Mouse (Mus musculus) ZHBTc4 (cell line): Measurements from ENCODE around the gene Bid.
A peak's percentile ranks its signal among the peaks of the same experiment; 100 is the strongest.
"Not testable (repeated sequence)": the region's sequence is repeated elsewhere in the genome, so short reads cannot be mapped to it uniquely, and the experiment has no call there.

Experiments used
- DNase-seq: peaks from one replicate; pipeline ENCODE4 v3.0.0-alpha.2; 2011; ENCODE audit warnings: low read depth, low spot score

The Bid gene

DNA sequence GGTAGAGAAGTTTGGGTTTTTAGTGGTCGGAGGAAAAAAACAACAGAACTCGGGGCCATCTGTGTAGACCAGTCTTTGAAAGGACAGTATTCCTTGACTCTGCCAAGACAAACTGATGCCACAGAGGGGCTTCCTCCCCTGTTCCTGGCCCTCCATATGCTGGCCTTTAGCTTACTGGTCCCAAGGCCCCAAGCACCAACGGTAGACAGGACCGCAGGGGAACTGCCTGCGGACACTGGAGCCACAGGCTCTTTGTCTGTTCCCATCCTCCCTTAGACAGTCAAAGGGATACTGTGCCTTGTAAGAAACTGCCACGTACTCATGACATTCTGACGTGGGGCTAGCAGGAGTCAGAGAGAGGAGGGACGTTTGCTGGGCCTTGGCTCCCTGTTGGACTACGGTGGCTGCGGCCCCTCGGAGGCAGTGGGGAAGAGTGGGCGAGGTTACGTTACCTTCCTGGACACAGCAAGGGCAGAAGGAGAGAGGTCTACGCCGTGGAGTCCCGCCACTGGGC is 20.5 kb upstream of the Bid start:
- no peak for DNase-seq

DNA sequence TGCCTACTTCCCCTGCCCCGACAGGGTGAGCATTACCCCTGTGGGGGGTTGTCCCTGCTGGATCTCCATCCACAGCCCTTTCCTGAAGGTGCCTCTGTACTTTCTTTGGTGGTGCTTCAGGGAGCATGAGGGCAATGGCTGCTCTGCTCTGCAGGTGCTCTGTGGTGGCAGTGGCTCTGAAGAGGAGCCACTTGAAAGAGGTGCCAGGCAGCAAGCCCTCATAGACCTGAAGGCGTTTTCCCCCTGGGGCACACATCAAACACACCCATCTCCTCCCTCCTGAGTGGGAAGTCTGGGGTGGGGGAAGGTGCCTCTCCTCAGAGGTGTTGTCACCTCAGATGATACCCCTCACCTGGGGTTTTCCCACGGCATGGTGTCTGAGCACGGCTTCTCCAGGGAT is 17.5 kb upstream of the Bid start:
- DNase-seq, result no peak

DNA sequence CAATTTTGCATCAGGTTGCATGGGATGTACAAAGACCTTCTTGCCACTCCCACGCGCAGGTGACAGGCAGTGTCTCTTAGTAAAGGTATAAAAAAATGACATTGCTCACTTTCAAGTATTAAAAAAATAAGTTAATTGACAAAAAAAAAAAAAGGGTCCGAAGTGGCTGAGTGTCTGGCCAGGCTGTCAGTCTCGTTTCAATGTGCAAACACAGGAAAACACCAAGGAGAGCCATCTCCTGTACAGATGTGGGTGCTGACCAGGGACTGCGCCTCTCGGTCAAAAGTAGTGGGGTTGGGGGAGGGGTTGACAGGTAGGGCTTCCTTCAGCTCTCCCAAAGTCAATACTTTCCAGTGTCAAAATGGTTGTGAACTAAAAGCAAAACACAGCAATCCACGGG is 17.0 kb upstream of the Bid start:
- DNase-seq, result no peak

DNA sequence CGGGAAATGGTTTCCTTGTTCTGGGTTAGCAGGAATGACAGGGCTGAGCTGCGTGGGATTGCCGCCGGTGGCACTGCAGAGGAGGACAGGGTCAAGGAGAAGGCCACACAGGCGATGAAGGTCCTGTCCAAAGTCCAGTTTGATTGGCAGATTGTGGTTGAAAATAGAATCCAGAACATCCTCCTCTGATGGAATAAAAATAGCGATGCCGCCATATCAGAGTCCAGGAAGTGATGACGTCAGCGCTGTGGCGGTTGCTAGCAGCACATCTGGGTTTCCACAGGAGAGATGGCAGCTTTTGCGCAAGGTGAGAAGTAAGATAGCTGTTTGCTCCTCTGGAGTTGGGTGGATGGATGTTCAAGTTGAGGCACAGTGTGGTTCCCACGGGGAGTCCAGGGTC is 15.9 kb upstream of the Bid start:
- DNase-seq, result no peak

DNA sequence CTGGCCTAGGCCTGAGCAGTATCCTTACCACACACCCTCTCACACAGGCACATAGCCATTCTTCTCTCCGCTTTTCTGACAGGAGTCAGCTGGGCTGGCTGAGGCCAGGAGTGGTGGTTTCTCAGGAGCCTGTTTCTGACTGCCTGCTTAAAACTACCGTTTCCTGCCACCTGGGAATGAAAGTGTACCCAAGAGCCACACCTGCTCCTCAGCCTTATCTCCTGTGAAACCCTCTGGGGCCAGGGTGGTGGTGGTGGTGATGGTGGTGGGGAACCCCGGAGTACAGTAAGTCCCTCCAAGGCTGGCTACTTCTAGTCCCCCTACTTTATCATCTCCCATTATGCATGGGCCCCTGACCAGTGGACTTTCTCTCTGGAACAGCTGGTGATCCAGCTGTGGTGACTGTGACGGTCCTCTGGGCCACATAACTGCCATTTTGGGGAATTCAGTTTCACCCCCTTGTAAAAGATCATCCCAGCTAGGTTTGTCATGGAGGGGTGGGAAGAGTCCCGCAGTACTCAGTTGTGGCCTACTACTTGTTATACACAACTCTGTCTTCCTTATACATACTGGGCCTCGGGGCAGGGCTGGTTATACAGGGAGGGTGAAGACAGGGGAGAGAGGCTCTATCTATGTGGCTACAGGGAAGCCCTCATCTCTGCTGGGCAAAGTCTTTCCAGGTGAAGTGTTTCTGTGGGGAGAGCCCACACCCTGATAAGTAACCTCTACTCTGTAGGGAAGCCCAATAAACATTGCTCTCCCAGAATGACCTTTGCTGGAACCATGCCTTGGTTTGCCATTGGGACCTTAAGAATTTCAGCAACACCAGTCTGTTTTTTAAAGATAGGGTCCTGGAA is 14.0 kb upstream of the Bid start:
- no peak for DNase-seq

DNA sequence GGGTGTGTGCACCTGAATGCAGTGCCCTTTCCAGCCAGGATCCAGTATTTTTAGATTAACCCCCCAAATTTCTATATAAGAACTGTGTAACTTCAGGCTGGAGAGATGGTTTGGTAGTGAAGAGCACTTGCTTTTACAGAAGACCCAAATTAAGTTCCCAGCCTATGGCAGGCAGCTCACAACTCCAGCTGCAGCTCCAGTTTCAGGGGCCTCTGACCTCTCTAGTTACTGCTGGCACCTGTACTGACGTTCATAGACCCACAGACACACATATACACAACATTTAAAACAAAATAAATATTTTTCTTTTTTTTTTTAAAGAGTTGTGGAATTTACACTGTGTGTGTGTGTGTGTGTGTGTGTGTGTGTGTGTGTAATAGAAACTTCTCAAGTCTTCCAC is 12.8 kb upstream of the Bid start:
- no peak for DNase-seq

DNA sequence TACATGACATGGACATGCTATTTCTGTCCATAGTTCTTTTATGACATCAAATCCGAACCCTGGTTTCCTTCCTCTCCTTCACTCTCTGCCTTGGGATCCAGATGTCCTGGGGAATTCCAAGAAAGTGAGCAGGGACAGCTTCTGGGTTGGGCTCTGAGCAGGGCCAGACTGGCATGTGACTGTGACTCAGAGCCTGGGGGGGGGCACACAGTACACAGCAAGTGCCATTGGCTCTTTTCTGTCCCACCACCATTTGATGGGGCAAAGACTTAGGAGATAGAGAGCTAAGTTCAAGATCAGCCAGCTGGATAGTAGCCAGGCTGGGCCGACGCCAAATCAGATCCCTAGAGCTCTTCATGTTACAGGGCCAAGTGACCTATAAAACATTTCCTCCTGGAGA is 11.1 kb upstream of the Bid start:
- no peak for DNase-seq

DNA sequence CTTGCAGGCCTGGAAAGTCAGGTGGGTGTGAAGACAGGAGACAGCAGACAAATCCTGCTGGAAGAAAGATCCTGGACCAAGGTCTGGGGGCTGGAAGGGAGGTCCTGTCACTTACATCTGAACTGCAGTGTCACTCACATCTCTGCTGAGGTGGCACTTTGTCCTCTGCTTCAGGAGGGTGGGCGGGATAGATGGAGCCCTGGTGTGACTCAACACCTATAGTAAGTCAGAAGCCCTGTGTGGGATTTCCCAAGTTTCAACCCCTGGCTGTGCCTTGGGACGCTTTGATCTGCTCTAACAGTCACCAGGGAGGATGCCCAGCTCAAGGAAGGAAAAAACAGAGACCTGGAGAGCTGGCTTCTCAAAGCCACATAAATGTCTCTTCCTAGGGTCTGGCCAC is 10.2 kb upstream of the Bid start:
- DNase-seq, result no peak

DNA sequence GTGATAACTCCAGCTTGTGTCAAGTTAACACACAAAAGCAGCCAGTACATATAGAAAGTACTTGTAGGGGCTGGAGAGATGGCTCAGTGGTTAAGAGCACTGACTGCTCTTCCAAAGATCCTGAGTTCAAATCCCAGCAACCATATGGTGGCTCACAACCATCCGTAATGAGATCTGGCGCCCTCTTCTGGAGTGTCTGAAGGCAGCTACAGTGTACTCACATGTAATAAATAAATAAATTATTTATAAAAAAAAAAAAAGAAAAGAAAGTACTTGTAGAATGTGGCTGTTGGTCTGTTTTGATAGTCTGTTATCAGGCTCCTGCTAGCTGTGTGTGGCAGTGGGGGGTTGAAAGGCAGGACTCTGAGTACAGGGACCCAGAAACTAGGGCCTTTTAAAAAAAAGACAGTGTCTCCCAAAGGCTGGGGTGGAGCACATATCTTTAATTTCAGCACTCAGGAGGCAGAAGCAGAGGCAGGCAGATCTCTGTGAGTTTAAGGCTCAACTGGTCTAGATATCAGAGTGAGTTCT is 8.2 kb upstream of the Bid start:
- DNase-seq, result not testable (repeated sequence)

DNA sequence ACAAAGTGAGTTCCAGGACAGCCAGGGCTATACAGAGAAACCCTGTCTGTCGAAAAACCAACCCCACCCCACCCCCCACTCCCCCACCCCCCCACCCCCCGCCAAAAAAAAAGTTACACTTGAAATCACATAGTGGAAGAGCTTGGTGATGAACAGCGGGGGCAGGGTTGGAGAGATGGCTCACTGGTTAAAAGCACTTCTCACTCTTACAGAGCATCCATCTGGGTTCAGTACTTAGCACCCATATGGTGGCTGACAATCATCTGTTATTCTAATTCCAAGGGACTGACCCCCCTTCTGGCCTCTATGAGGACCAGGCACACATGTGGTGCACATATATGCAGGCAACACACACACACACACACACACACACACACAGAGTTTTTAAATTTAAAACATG is 1.3 kb upstream of the Bid start:
- DNase-seq, result no peak

DNA sequence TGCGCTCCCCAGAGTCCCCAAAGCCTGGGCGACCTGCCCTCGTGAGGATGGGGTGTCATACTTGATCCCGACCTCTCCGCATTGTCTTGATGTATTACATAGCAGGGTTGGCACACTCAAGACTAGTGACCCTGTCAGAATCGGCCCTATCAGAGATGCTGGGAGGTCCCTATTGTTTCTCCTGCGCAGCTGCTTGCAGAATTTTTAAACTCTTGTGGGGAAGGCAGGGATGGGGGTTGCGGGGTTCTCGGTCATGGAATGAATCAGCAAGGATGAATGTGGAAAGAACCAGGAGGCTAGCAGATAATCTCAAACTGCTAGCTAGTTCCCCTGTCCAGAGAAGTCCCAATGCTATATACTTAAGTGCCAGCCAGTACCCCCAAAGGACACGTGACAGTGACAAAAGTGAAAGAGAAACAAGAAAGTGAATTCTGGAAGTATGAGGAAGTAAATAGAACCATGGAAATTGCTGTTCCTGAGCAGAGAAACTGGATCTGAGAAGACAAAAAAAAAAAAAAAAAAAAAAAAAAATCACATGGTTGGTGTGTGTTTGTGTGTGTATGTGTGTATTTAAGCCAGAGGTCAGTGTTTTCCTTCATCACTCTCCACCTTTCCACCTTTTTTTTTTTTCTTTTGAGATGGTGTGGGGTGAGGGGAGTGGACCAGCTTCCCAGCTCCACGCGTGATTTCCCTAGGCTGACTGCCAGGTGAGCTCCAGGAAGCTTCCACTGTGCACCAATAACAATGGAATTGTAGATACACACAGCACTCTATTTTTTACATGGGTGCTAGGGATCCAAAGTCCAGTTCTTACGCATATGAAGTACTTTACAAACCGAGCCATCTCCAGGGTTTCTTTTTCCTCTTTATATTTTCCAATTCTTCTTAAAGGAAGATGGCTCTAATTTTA is 574 bp upstream of the Bid start:
- not testable (repeated sequence) for DNase-seq

DNA sequence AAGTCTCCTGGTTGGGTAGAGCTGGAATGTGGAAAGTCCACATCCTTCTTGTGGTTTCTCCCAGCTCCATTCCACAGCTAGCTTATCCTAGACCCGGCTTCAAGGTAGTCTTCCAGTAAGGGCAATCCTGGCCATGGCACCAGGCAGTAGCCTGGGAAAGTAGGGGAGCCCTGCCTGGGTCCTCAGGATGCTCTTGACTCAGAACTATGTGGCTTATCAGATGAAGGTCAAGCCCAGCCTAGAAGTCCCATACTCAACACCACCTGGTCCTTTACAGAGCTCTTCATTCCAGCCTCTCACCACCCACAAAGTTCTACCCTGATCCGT is 1.0 kb downstream of the Bid start:
- DNase-seq, result no peak

DNA sequence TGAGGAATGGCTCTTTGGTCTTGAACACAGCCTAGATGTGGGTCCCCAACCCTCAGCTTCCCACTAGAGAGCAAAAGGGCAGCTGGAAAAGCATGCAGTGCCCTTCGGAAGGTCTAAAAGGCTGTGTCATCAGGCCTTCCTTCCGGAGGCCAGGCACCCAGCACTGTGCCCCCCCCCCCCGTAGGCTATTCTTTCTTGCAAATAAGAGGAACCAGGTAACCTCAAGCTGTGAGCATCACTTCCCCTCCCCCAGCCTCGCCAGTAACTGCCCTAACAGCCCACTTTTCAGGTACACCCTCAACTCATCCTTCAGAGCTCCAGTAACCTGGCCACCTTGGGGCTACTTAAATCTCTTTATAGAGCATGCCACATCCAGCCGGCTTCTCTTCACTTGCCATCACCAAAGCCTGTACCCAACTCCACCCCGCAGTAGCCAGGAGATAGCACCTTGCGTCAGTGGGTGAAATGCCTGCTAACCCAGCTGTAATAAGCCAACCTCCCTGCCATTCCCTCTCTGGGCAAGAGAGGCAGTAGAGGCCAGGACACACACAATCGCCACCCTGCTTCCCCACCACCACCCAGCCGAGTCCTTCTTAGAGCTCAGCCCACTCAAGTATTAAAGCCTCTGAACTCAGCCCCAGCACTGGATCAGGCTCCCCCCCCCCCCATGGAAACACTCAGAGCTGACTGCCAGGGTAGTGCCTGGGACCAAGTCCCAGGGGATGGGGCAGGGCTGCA is 1.6 kb downstream of the Bid start:
- peak; percentile 78 for DNase-seq

DNA sequence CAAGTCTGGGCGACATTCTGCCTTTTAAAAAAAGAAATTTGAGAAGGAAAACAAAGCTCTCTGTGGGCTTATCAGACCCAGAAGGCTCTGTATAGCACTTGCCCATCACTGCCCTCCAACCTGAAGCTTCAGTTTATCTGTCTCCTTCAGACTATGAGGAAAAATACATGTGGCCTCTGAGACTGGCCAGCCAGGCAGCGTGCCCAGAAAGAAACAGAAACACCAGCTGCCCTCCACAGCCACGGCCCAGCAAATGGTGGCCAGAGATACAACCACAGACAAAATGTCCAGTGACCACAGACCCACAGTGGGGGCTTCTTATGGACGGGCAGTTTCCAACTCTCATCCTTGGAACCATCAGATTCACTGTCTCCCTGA is 2.1 kb downstream of the Bid start:
- no peak for DNase-seq

DNA sequence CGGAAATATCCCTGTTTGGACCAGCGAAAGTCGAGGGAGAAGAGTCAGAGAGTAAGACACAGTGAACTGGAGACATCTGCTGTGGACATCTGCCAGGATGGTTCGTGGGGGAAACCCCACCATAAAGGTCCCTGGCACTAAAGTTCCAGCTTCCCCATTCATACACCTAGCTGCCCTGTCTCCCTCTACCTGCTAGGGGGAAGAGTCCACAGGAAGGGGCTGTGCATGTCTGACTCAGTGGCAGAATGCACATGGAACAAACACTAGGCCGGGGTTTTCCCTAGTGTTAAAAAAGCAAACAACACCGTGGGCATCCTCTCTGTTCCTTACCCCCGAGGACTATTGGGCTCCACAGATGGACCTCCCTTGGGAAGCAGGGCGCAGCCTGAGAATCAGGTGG is 2.9 kb downstream of the Bid start:
- DNase-seq, result no peak

DNA sequence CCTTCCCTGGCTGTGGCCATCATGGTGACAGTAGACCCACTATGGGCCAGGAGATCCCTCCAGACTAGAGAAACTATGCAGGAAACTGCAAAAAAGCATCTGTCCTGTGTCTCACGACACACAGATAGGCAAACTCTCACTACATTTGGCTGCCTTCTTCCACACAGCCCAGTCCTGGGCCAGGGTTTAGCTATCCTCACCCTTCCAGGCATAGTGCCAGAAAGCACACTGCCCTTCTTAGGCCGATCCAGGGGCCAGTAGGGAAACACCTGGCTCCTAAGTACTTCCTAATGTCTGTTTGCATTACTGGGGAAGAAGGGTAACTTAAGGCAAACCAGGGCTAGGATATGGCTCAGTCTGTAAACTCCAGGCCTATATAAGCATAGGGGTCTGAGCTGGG is 3.7 kb downstream of the Bid start:
- DNase-seq, result no peak

DNA sequence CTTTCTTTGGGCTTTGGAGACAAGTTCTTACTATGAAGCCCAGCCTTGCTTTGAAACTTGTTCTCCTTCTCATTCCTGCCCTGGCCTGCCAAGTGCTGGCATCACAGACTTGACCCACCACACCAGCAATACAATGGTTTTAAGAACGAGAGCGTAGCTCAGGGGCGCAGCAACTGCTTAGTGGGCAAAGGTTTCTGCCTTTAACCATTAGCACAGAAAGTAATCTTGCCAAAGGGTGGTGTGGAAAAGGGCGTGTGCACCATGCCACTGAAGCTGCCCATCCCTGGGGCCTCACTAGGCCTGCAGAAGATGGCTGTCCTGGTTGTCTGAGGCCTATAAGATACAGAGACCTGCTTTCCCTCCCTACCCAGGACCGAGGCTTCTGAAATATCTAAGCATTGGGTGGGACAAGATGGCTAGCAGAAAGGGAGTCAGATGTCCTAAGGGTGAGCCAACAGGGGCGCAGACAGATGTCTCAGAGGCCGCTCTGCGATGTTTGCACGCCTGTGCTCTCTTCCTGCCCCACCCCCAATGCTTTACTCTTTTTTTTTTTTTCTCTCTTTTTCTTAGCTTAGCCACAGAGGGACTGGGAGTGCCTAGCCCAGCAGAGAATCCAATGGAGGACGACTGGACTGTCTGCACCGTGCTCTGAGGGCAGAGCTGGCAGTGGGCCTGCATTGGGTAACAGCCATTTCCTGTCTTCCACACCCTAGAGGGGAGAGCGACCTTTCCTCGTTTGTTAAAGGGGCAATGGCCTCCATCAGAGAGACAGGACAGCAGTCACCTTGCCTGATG is 5.2 kb downstream of the Bid start:
- DNase-seq, result no peak

DNA sequence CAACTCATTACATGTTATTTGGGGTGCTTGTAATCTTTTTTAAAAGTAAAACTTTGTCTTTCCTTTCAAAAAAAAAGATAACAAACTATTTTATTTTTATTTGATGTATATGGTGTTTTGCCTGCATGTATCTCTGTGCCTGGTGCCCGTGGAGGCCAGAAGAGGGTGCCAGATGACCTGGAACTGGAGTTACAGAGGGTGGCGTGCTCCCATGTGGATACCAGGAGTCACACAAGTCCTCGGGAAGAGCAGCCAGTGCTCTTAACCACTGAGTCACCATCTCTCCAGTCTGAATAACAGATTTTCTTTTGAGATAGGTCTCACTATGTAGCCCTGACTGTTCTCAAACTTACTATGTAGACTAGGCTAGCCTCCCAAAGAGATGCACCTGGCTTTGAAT is 7.2 kb downstream of the Bid start:
- peak; percentile 48 for DNase-seq

DNA sequence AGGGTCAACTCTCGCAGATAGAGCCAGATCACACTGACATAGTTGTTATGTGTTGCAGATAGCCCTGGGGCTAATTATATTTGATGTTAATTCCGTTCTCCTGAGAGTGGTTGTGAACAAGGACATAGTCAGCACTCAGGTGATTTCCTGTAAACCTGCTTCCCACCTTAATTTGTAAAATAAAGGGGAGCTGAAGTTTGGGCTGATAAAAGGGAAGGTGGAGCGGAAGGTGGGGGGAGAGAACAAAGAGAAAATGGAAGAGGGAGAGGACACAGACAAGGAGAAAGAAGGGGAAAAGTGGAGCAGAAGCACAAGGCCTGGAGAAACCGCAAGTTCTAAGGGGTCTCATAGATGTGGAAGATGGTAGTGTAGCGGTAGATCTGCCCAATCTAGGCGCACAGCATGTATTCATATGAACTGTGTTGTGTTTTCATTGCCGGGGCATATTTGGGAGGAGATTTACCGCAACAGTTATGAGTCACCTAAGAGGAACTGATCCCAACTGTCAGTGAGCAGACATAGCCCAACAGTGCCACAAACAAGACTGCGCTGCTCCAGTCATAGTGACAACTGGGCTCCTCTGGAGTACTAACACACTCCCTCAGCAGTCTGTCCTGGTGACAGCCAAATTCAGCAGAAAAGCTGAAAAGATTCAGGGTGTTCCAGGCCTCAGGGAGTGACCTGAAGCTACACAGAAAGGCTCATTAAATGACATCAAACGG is 8.6 kb downstream of the Bid start:
- DNase-seq, result peak; percentile 56

DNA sequence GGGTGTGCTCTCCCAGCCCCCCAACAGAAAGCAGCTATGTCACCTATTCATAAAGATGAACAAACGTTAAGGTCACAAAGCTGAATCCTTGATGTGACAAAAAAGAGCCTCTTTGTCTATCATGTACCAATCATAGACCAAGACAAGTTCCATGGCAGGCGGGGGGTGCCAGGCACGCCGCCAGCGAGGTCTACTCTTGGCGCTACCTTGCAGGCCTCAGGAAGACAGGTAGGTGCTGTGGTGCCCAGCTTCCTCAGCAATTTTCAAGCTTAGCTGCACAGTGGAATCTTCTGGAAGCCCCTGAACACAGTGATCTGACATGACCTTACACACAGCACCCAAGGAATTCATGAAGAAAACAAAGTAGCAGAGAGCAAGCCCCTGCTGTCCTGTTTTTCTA is 10.1 kb downstream of the Bid start:
- DNase-seq, result no peak
